Mouse (Mus musculus) ES-E14 (cell line): ENCODE data around the gene Rdh1.

ENCODE experiments used
- CHD2 ChIP-seq: IDR thresholded peaks from 2 replicates; pipeline ENCODE4 v1.6.1; 2014; ENCODE audit warnings: mild to moderate bottlenecking, low read depth, low read length, inconsistent platforms
- HCFC1 ChIP-seq: IDR thresholded peaks from 2 replicates; pipeline ENCODE4 v1.6.1; 2012; ENCODE audit warnings: low read length, inconsistent platforms, borderline replicate concordance; ENCODE audit not compliant: insufficient read depth

DNA sequence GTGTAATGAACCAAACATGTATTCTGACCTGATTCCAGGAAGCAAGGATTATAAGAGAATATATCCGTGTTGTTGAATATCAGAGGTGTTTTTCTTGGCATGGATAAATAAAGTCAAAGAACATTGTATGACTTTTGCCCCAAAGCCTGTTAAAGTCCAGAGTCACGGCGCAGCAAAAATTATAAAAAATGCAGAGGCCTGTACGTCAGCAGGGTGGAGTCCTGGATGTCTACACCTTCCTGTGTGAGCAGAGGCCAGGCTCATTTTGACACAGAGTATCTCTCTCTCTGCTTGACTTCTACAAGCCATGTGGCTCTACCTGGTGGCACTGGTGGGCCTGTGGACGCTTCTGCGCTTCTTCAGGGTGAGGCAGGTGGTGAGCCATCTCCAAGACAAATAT lies 41.4 kb downstream of the Rdh1 start, which contains the start of gene Rdh16:
- no peak for TF ChIP-seq CHD2
- TF ChIP-seq HCFC1: no peak
